Mouse (Mus musculus) heart, adult 2 months (tissue): ENCODE data around the gene Tiam1. TPM values are rescaled to one million over a fixed set of nuclear protein-coding genes. Genes with fewer than 3 reads are reported as not detected.

ENCODE experiments used
- DNase-seq, 2 experiments: peaks; one replicate each; pipeline ENCODE4 v3.0.0; 2021
- H3K27ac ChIP-seq: fragments of 200-600 bp; 2 replicates; pipeline ENCODE4 v1.8.1; 2022
- H3K27me3 ChIP-seq: fragments of 200-500 bp; 2 replicates; pipeline ENCODE4 v1.6.1; 2012; ENCODE audit warnings: mild to moderate bottlenecking, low read length, inconsistent platforms, mixed read lengths; ENCODE audit not compliant: control insufficient read depth, insufficient read depth
- H3K36me3 ChIP-seq: fragments of 200-500 bp; 2 replicates; pipeline ENCODE4 v1.6.1; 2012; ENCODE audit warnings: low read length, inconsistent platforms; ENCODE audit not compliant: control insufficient read depth, insufficient read depth
- H3K4me1 ChIP-seq: fragments of 200-500 bp; 2 replicates; pipeline ENCODE4 v1.6.1; 2011; ENCODE audit warnings: low read length; ENCODE audit not compliant: control insufficient read depth, insufficient read depth
- H3K4me3 ChIP-seq: fragments of 200-600 bp; 2 replicates; pipeline ENCODE4 v1.8.1; 2022
- H3K79me2 ChIP-seq: fragments of 200-500 bp; replicated peaks from 2 replicates; pipeline ENCODE4 v1.6.1; 2012; ENCODE audit warnings: mild to moderate bottlenecking, inconsistent platforms, low read length, moderate library complexity, mixed read lengths; ENCODE audit not compliant: control insufficient read depth, insufficient read depth
- H3K9ac ChIP-seq: fragments of 200-500 bp; 2 replicates; pipeline ENCODE4 v1.6.1; 2012; ENCODE audit warnings: low read depth, mild to moderate bottlenecking, control low read depth, inconsistent platforms, low read length, mixed read lengths
- CTCF ChIP-seq: fragments of 200-600 bp; IDR thresholded peaks from 2 replicates; pipeline ENCODE4 v1.8.1; 2022; ENCODE audit warnings: antibody characterized with exemption, mild to moderate bottlenecking, moderate library complexity
- EP300 ChIP-seq: fragments of 200-500 bp; IDR thresholded peaks from 2 replicates; pipeline ENCODE4 v1.6.1; 2011; ENCODE audit warnings: low read depth, low read length, control low read depth; ENCODE audit not compliant: insufficient read depth
- POLR2A ChIP-seq: fragments of 200-500 bp; IDR thresholded peaks from 2 replicates; pipeline ENCODE4 v1.6.1; 2011; ENCODE audit warnings: mild to moderate bottlenecking, low read depth, low read length, control low read depth; ENCODE audit not compliant: insufficient read depth
- WGBS: fragments of 180-500 bp; shearing (Covaris S2); methylation state at CpG from one replicate; pipeline ENCODE4 v1.1.7; 2018; 5-methylcytosine and 5-hydroxymethylcytosine counted together
- intact Hi-C: fragments of 180-260 bp; cut with DNase I; formaldehyde crosslinking; loops from one replicate; pipeline ENCODE4 v1.15.1; 2025
- polyA plus RNA-seq: library from polyadenylated mRNA; depleted of rRNA; stranded (reverse); fragments of >200 nt; gene quantifications from 2 replicates; pipeline ENCODE4 v1.2.3, GENCODE M21; 2012
- total RNA-seq, 2 experiments: library from RNA; stranded (reverse); gene quantifications; 2 replicates each; pipeline ENCODE4 v1.2.3; 2021

Tiam1 gene
- total and polyA plus RNA-seq, 3 experiments: 2.3 to 7.9 (median 4.4) TPM

DNA sequence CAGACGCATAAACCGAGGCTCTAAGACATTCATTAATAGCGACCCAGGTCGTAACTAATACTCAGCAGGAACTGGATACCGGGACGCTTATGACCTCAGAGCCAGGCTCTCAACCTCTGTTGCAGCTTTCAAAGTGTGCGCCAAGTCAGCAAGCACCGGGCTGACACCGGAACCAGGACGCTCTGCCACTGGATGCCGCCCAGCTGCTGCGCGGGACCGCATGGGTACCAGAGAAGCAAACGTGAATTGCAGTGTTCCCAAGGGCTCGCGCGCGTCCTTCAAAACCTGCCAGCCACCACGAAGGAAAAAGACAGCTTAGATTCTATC lies 1.4 kb downstream of the Tiam1 start:
- H3K36me3 ChIP-seq: no peaks in the 10 kb centered on the region
- intact Hi-C loops: no loop called here
- H3K27me3 ChIP-seq: peaks cover 5% of the 10 kb centered on the region; the same call in 1 of the 2 replicates
- no peaks in the 10 kb centered on the region for H3K4me1 ChIP-seq
- no peak for TF ChIP-seq POLR2A
- no peak for TF ChIP-seq CTCF
- no peak for TF ChIP-seq EP300
- 6% methylated on average over 20 of the region's 20 CpGs for WGBS
- no peak overlapping the region for H3K9ac ChIP-seq
- H3K27ac ChIP-seq: no peak overlapping the region
- H3K79me2 ChIP-seq: no peaks in the 10 kb centered on the region
- peak; percentile 25 to 33 for DNase-seq
- peak overlapping the region; percentile 50 for H3K4me3 ChIP-seq

DNA sequence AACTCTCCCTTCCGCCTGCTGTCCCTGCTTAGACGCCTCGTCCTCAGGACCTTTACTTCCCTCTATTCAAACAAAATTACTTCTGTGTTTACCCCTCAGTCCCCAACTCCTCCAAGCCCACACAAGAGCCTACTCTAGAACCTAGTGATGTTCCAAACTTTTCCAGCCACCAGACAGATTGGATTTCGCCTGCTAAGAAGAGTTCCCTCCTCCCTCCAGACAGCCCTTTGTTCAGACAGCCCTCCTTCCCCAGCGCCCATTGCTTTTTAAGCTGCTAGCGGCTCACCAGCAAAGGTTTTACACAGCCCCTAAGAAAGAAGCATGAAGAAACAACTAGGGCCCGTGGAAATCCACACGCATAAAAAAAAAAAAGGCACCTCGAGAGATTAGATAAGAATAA lies 2.0 kb downstream of the Tiam1 start:
- no peak for DNase-seq
- intact Hi-C loops: no loop called here
- 66% methylated on average over 9 of the region's 9 CpGs for WGBS
- Histone ChIP-seq H3K79me2 (no peaks in the 10 kb centered on the region), H3K27me3 (peaks cover 5% of the 10 kb centered on the region; the same call in 1 of the 2 replicates), H3K36me3 (no peaks in the 10 kb centered on the region), H3K27ac (no peak overlapping the region), H3K4me1 (no peaks in the 10 kb centered on the region), H3K9ac (no peak overlapping the region), H3K4me3 (no peak overlapping the region)
- TF ChIP-seq POLR2A: no peak
- TF ChIP-seq CTCF: no peak
- TF ChIP-seq EP300: no peak

GRCm38 (mm10) chr16:90140571-90140970 lies 3.0 kb downstream of the Tiam1 start:
- Histone ChIP-seq H3K27ac (no peak overlapping the region), H3K27me3 (peaks cover 5% of the 10 kb centered on the region; the same call in 1 of the 2 replicates), H3K4me1 (no peaks in the 10 kb centered on the region), H3K36me3 (no peaks in the 10 kb centered on the region), H3K9ac (no peak overlapping the region), H3K79me2 (no peaks in the 10 kb centered on the region), H3K4me3 (no peak overlapping the region)
- no peak for DNase-seq
- intact Hi-C loops: no loop called here
- WGBS: 95% methylated on average over 10 of the region's 10 CpGs
- TF ChIP-seq POLR2A (no peak), EP300 (no peak), CTCF (no peak)

- H3K36me3 ChIP-seq: no peaks in the 10 kb centered on the region
- TF ChIP-seq POLR2A: no peak
- no peak for TF ChIP-seq CTCF
- TF ChIP-seq EP300: no peak
- DNase-seq: no peak
- WGBS: 66% methylated on average over 9 of the region's 9 CpGs
- no peak overlapping the region for H3K4me3 ChIP-seq
- no peaks in the 10 kb centered on the region for H3K4me1 ChIP-seq
- no peak overlapping the region for H3K27ac ChIP-seq
- H3K9ac ChIP-seq: no peak overlapping the region
- intact Hi-C loops: no loop called here
- peaks cover 5% of the 10 kb centered on the region; the same call in 1 of the 2 replicates for H3K27me3 ChIP-seq
- H3K79me2 ChIP-seq: no peaks in the 10 kb centered on the region
Measured at GRCm38 (mm10) chr16:90139696-90140095, 3.9 kb downstream of the Tiam1 start.

GRCm38 (mm10) chr16:90138151-90138550 lies 5.4 kb downstream of the Tiam1 start:
- intact Hi-C loops: no loop called here

GRCm38 (mm10) chr16:90137175-90137574 lies 6.4 kb downstream of the Tiam1 start:
- Histone ChIP-seq H3K9ac (no peak overlapping the region), H3K79me2 (no peaks in the 10 kb centered on the region), H3K4me3 (no peak overlapping the region), H3K27me3 (no peaks in the 10 kb centered on the region), H3K27ac (no peak overlapping the region), H3K36me3 (no peaks in the 10 kb centered on the region), H3K4me1 (no peaks in the 10 kb centered on the region)
- no peak for TF ChIP-seq EP300
- TF ChIP-seq CTCF: no peak
- no peak for TF ChIP-seq POLR2A
- intact Hi-C loops: no loop called here
- 91% methylated on average over 23 of the region's 23 CpGs for WGBS
- DNase-seq: no peak

More at GRCm38 (mm10) chr16:90138151-90138550, 5.4 kb downstream of the Tiam1 start:
- Histone ChIP-seq H3K27me3 (peaks cover 5% of the 10 kb centered on the region; the same call in 1 of the 2 replicates), H3K4me1 (no peaks in the 10 kb centered on the region), H3K27ac (no peak overlapping the region), H3K4me3 (no peak overlapping the region), H3K36me3 (no peaks in the 10 kb centered on the region), H3K79me2 (no peaks in the 10 kb centered on the region), H3K9ac (no peak overlapping the region)
- no peak for DNase-seq
- TF ChIP-seq CTCF: no peak
- no peak for TF ChIP-seq EP300
- no peak for TF ChIP-seq POLR2A
- WGBS: 49% methylated on average over 12 of the region's 12 CpGs

GRCm38 (mm10) chr16:90135580-90135979 lies 8.0 kb downstream of the Tiam1 start:
- Histone ChIP-seq H3K4me3 (no peak overlapping the region), H3K9ac (no peak overlapping the region), H3K79me2 (no peaks in the 10 kb centered on the region), H3K27me3 (no peaks in the 10 kb centered on the region), H3K27ac (no peak overlapping the region), H3K36me3 (no peaks in the 10 kb centered on the region), H3K4me1 (no peaks in the 10 kb centered on the region)
- 96% methylated on average over 3 of the region's 3 CpGs for WGBS
- TF ChIP-seq POLR2A: no peak
- no peak for TF ChIP-seq CTCF
- TF ChIP-seq EP300: no peak
- intact Hi-C loops: no loop called here
- DNase-seq: no peak
